Mouse (Mus musculus) kidney, adult 8-10 months (tissue): Measurements from ENCODE around the gene Nkain2.

ENCODE experiments used
- DNase-seq, 2 experiments: peaks; one replicate each; pipeline ENCODE4 v3.0.0; 2022

The Nkain2 gene

GRCm38 (mm10) chr10:32576559-32577275 lies 313.5 kb downstream of the Nkain2 start:
- DNase-seq, result no peak

- DNase-seq, result no peak
These were observed 332.6 kb downstream of the Nkain2 start for GRCm38 (mm10) chr10:32557673-32558072.

GRCm38 (mm10) chr10:32536057-32536456 lies 354.2 kb downstream of the Nkain2 start:
- DNase-seq, result no peak

GRCm38 (mm10) chr10:32510821-32511220 lies 379.4 kb downstream of the Nkain2 start:
- no peak for DNase-seq

GRCm38 (mm10) chr10:32494591-32495182 lies 395.6 kb downstream of the Nkain2 start:
- DNase-seq, result no peak

GRCm38 (mm10) chr10:32493600-32493999 lies 396.7 kb downstream of the Nkain2 start:
- DNase-seq, result no peak

- no peak for DNase-seq
These were observed 427.5 kb downstream of the Nkain2 start for GRCm38 (mm10) chr10:32462726-32463125.

GRCm38 (mm10) chr10:32439932-32440519 lies 450.2 kb downstream of the Nkain2 start:
- DNase-seq, result no peak

- no peak for DNase-seq
These were observed 476.0 kb downstream of the Nkain2 start for GRCm38 (mm10) chr10:32414228-32414627.

GRCm38 (mm10) chr10:32411331-32411730 lies 478.9 kb downstream of the Nkain2 start:
- no peak for DNase-seq

- no peak for DNase-seq
These were observed 489.3 kb downstream of the Nkain2 start for GRCm38 (mm10) chr10:32400961-32401360.

- DNase-seq, result no peak
These were observed 496.3 kb downstream of the Nkain2 start for GRCm38 (mm10) chr10:32393859-32394521.

- no peak for DNase-seq
These were observed 496.9 kb downstream of the Nkain2 start for GRCm38 (mm10) chr10:32393326-32393725.

GRCm38 (mm10) chr10:32312754-32313153 lies 577.5 kb downstream of the Nkain2 start:
- no peak for DNase-seq

GRCm38 (mm10) chr10:32301024-32301597 lies 589.2 kb downstream of the Nkain2 start:
- DNase-seq, result no peak

GRCm38 (mm10) chr10:32290487-32290886 lies 599.8 kb downstream of the Nkain2 start:
- DNase-seq, result no peak

- no peak for DNase-seq
These were observed 606.6 kb downstream of the Nkain2 start for GRCm38 (mm10) chr10:32283690-32284089.

- DNase-seq, result no peak
These were observed 646.9 kb downstream of the Nkain2 start for GRCm38 (mm10) chr10:32243266-32243882.

- no peak for DNase-seq
These were observed 649.1 kb downstream of the Nkain2 start for GRCm38 (mm10) chr10:32241168-32241567.

GRCm38 (mm10) chr10:32182951-32183350 lies 707.3 kb downstream of the Nkain2 start:
- no peak for DNase-seq

- no peak for DNase-seq
These were observed 798.9 kb downstream of the Nkain2 start for GRCm38 (mm10) chr10:32091354-32091753.

GRCm38 (mm10) chr10:32060396-32060795 lies 829.9 kb downstream of the Nkain2 start:
- no peak for DNase-seq

- DNase-seq, result no peak
These were observed 832.0 kb downstream of the Nkain2 start for GRCm38 (mm10) chr10:32058251-32058650.
